Mouse (Mus musculus) thymus, postnatal 14 days (tissue): Measurements from ENCODE around the gene Wfdc6a.

Experiments used
- DNase-seq: peaks from one replicate; pipeline ENCODE4 v3.0.0; 2021

Wfdc6a gene

GRCm38 (mm10) chr2:164549963-164550894 is 35.0 kb downstream of the Wfdc6a start:
- DNase-seq, result no peak

GRCm38 (mm10) chr2:164549338-164549737 is 35.9 kb downstream of the Wfdc6a start:
- no peak for DNase-seq

DNA sequence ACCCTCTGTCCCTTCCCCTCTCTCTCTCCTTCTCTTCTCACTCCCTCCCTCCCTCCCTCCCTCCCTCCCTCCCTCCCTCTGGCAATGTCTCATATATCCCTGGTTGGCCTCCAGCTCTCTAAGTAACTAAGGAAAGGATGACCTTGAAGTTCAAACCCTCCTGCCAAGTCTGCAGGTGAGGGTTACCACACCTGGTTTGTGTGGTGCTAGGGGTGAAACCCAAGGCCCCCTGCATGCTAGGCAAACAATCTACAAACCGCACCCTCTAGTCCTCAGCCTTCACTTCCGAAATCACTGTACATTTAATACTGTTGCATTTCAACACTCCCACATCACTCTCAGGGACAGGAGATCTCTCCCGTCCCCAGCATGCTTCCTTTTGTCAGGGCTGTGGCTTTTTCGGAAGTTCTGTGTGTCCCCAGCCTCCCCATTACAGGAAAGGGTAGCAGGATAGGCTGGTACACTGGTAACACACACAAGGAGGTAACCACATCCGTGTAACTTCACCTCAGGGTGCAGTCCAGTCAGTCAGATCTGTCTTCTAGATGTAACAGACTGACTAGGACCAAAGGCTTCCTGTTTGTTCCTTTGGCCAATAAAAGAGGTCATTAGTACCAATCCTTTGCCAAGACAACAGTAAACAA is 40.7 kb downstream of the Wfdc6a start:
- DNase-seq, result no peak

- no peak for DNase-seq
Observed at GRCm38 (mm10) chr2:164543745-164544144, 41.5 kb downstream of the Wfdc6a start.

DNA sequence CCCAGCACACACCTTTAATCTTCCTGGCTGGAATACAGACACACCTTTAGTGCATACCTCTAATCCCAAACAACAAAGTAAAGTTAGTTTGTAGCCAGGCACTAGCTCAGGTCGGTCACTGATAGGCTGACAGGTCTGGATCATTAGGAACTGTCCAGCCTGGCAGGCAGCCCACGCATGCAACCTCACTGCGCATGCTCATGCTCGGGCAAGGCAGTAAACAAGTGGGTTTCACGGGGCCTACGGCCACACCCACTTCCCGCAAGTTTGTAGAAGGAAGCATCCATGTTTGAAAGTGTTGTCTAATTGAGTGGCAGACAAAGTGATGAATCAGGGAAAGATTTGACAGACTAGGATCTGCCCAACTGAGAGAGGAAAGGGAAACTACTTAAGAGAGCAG is 42.6 kb downstream of the Wfdc6a start:
- DNase-seq, result no peak

- DNase-seq, result no peak
Observed at GRCm38 (mm10) chr2:164542132-164542531, 43.1 kb downstream of the Wfdc6a start.

DNA sequence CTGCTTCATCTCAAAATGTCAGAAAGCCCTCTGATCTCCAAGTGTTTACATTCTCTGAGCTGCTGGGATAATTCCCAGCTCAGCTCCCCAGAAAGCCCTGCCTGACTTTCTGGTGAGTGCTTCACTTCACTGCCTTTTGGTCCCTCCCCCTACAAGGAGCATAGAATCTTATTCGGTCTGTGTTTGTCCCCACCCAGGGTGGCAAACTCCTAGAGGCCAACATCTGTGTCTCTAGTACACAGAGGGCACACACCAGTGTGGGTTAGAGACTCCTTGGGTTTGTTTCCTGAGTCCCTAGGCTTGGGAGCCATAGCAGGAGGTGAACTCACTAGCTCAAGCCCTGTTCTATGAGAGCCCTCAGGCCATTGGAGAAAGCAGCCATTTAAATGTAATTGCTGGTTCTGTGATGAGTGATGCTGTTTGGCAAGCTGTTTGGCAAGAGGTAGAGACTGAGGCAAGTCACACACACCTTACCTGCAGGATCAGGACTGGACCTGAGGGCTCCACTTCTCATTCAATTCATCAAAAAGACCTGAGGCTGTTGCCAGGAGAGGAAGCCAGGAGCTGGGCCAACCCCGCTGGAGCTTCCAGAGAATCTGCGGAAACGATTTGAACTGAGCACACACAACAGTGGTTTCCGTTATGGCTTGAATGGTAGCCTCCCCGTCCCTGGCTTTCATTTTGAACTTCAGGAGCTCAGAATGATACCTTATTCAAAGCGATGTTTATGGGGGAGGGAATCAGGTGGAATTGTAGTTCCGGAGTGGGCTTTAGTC is 44.4 kb downstream of the Wfdc6a start:
- no peak for DNase-seq

DNA sequence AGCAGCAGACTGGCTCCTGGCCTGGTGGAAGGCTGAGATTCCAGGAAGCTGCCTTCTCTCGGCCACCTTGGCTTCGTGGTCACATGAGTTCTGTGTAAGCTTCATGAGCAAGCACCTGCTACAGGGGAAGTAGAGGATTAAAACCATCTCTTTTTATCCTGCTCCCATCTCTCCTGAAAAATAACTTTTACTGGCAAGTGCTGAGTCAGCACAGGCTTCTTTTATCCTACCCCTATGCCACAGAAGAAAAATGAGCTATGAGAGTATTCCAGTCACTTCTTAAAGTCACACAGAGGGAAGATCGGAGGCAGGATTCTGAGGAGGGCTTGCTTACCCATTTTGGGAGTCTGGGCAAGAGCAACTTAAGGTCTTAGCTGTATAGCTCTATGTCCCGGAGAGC is 48.2 kb downstream of the Wfdc6a start:
- DNase-seq, result no peak

GRCm38 (mm10) chr2:164534315-164534714 is 50.9 kb downstream of the Wfdc6a start:
- peak; percentile 36 for DNase-seq

- peak; percentile 75 for DNase-seq
Observed at GRCm38 (mm10) chr2:164531169-164531568, 54.1 kb downstream of the Wfdc6a start.
